20 mouse cellular contexts compared by ENCODE assay signal in the genomic region with DNA sequence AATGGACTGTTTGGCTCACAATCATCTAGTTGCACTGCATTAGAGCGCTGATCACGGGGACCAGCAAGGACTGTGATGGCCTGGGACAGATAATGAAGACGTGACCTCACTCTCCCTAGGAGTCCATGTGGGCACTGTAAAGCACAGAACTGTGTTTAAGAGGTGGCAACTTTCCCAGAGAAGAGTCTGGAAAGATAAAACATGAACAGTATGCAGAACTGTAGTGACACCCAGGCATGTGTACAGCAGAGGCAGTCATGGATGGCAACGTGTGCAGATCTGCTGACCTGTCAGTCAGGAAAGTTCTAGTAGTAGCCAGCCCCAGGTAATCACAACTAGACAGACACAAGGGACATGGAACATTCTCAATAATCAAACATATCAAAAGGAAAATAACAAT.
"Had no signal": no experiment of that assay in that cellular context is flagged by ENCODE, and none has a peak within 500 bp of the region (broad histone marks: within the 10 kb centered on the region; RNA-seq: fewer than 3 reads in every experiment).

No protein-coding gene starts in this region.

- H3K9me3 ChIP-seq: neural tube, embryonic 13.5 days; neural tube, embryonic 15.5 days; stomach, embryonic 15.5 days had no signal

- H3K4me3 ChIP-seq: midbrain, embryonic 10.5 days; midbrain, embryonic 12.5 days; myocyte; neural tube, embryonic 13.5 days; neural tube, embryonic 15.5 days; stomach, embryonic 15.5 days had no signal

- H3K36me3 ChIP-seq: midbrain, embryonic 10.5 days; midbrain, embryonic 12.5 days; neural tube, embryonic 13.5 days; neural tube, embryonic 15.5 days; stomach, embryonic 15.5 days had no signal

- DNase-seq: lung, adult 18-20 months; lung, embryonic 14.5 days; lung, postnatal 10 days; lung, postnatal 4 days; midbrain, embryonic 14.5 days; retina, postnatal 1 day; right cerebral cortex, adult 18-20 months; right cerebral cortex, postnatal 25 days; right cerebral cortex, postnatal 4 days; thymus, adult 2 months; thymus, postnatal 25 days; thymus, postnatal 4 days had no signal

- ATAC-seq: midbrain, embryonic 16.5 days had no signal

- H3K27ac ChIP-seq: midbrain, embryonic 10.5 days; midbrain, embryonic 12.5 days; neural tube, embryonic 13.5 days; neural tube, embryonic 15.5 days; stomach, embryonic 15.5 days; stomach, postnatal 0 days had no signal

- H3K27me3 ChIP-seq: midbrain, embryonic 12.5 days; neural tube, embryonic 13.5 days; neural tube, embryonic 15.5 days; stomach, embryonic 15.5 days had no signal

- H3K4me1 ChIP-seq: midbrain, embryonic 10.5 days; midbrain, embryonic 12.5 days; neural tube, embryonic 13.5 days; neural tube, embryonic 15.5 days; stomach, embryonic 15.5 days had no signal
